Mouse (Mus musculus): ENCODE results near the gene Plekhg1. TPM values are rescaled to one million over a fixed set of nuclear protein-coding genes. Genes with fewer than 3 reads are reported as not detected.

Gene Plekhg1
- polyA plus RNA-seq, 1 experiment = 18.9 TPM

DNA sequence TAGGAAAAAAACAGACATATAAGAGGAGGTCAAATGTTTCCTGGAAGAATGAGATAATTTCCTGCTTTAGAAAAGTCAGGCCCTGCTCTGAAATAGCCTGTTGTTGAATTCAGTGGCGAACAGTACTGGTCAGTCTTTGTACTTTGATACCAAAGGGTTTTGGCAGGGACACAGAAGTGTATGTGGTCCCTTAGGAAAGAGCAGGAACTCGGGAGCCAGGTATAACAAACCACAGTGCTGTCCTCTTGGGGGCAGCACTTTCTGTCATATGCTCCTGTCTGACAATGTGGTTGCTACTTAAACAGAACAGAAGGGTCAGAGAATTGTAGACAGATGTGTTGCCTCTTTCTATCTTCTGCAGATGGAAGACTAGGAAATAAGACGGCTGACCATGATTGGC lies 65.2 kb downstream of the Plekhg1 start:
- TF ChIP-seq CTCF (IDR thresholded peaks at IDR 0.05; ENCODE audit: low read depth, low read length) = peak; percentile 29
- TF ChIP-seq POLR2A (IDR thresholded peaks at IDR 0.05; ENCODE audit: insufficient read depth, low read length) = no peak
- H3K4me3 ChIP-seq (ENCODE audit: low read depth, low read length) = no peak overlapping the region

DNA sequence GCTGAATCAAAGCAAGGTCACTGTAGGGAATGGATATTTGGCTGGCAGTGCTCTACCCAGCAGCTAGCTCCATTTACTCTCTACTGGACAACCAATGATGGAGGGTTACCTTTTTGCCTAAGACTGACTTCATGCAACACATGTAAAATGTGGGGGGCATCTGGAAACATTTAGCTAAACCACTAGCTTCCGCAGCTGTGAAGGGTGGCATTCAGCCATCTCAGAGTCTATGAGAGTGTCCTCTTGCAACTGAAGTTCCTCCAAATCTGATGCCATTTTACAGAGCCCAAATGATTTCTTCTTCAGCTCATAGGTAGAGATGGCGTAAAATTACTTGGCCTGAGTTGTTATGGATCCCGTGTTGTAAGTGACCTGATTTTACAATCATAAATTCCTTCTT lies 67.8 kb downstream of the Plekhg1 start:
- no peaks in the 10 kb centered on the region for H3K36me3 ChIP-seq (ENCODE audit: control insufficient read depth, insufficient read depth, low read length, poor library complexity, severe bottlenecking)
- no peaks in the 10 kb centered on the region for H3K27me3 ChIP-seq (ENCODE audit: control insufficient read depth, insufficient read depth, low read length, poor library complexity, severe bottlenecking)
- H3K4me1 ChIP-seq (ENCODE audit: control insufficient read depth, insufficient read depth, low read length) = no peaks in the 10 kb centered on the region
- no peak for TF ChIP-seq CTCF (IDR thresholded peaks at IDR 0.05; ENCODE audit: low read depth, low read length)
- no peak for TF ChIP-seq EP300 (IDR thresholded peaks at IDR 0.05; ENCODE audit: insufficient read depth, low read depth, low read length)
- TF ChIP-seq POLR2A (IDR thresholded peaks at IDR 0.05; ENCODE audit: insufficient read depth, low read length) = no peak
- no peak overlapping the region for H3K4me3 ChIP-seq (ENCODE audit: low read depth, low read length)
- H3K9ac ChIP-seq (ENCODE audit: low read depth, poor library complexity, severe bottlenecking) = no peak overlapping the region
- H3K9me3 ChIP-seq (replicated peaks; ENCODE audit: control insufficient read depth, insufficient read depth, low read length, poor library complexity, severe bottlenecking) = no peaks in the 10 kb centered on the region
- no peak overlapping the region for H3K27ac ChIP-seq (ENCODE audit: insufficient read depth, low read length)

More for the DNA sequence above, 65.2 kb downstream of the Plekhg1 start:
- Histone ChIP-seq H3K9ac (ENCODE audit: low read depth, poor library complexity, severe bottlenecking) (no peak overlapping the region), H3K9me3 (replicated peaks; ENCODE audit: control insufficient read depth, insufficient read depth, low read length, poor library complexity, severe bottlenecking) (no peaks in the 10 kb centered on the region), H3K27me3 (ENCODE audit: control insufficient read depth, insufficient read depth, low read length, poor library complexity, severe bottlenecking) (no peaks in the 10 kb centered on the region), H3K4me1 (ENCODE audit: control insufficient read depth, insufficient read depth, low read length) (no peaks in the 10 kb centered on the region), H3K27ac (ENCODE audit: insufficient read depth, low read length) (no peak overlapping the region), H3K36me3 (ENCODE audit: control insufficient read depth, insufficient read depth, low read length, poor library complexity, severe bottlenecking) (no peaks in the 10 kb centered on the region)

DNA sequence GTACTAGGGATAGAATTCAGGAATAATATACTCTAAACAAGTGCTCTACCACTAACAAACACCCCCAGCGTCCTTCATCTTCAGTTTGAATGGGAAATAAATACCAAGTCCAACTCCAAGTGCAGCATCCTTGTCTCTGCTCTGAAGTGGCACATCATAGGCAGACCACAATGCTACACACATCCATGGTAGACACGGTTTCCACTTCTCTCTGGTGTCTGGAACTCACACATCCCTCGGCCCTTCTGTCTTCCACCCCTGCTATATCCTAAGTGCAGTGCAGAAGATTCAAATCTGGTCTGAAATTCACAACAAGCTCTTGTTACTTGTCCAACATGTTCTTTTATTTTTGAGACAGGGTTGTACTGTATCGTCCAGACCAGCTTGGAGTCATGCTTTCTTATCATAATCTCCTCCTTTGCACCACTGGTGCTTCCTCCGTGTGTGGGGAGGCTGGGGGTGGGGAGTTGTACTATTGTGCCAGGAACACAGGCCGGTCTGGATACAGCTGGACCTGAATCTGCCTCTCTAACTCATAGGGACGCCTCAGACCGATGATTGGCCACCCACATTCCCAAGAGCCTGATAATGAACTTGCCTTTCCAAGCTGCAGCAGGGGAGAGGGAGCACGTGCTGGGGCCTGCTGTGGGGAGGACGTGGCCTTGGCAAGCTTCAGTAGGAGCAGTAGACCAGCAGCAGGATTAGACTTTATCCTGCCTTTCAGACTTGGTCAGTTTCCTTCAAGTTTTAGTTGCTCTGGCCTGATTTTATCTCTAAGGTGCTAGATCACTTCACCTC lies 70.5 kb downstream of the Plekhg1 start:
- no peaks in the 10 kb centered on the region for H3K9me3 ChIP-seq (replicated peaks; ENCODE audit: control insufficient read depth, insufficient read depth, low read length, poor library complexity, severe bottlenecking)
- no peak overlapping the region for H3K9ac ChIP-seq (ENCODE audit: low read depth, poor library complexity, severe bottlenecking)
- H3K36me3 ChIP-seq (ENCODE audit: control insufficient read depth, insufficient read depth, low read length, poor library complexity, severe bottlenecking) = no peaks in the 10 kb centered on the region
- TF ChIP-seq CTCF (IDR thresholded peaks at IDR 0.05; ENCODE audit: low read depth, low read length) (no peak), POLR2A (IDR thresholded peaks at IDR 0.05; ENCODE audit: insufficient read depth, low read length) (no peak), EP300 (IDR thresholded peaks at IDR 0.05; ENCODE audit: insufficient read depth, low read depth, low read length) (no peak)
- H3K27me3 ChIP-seq (ENCODE audit: control insufficient read depth, insufficient read depth, low read length, poor library complexity, severe bottlenecking) = no peaks in the 10 kb centered on the region
- no peak overlapping the region for H3K27ac ChIP-seq (ENCODE audit: insufficient read depth, low read length)
- H3K4me1 ChIP-seq (ENCODE audit: control insufficient read depth, insufficient read depth, low read length) = no peaks in the 10 kb centered on the region
- no peak overlapping the region for H3K4me3 ChIP-seq (ENCODE audit: low read depth, low read length)

- no peaks in the 10 kb centered on the region for H3K27me3 ChIP-seq (ENCODE audit: control insufficient read depth, insufficient read depth, low read length, poor library complexity, severe bottlenecking)
- H3K9ac ChIP-seq (ENCODE audit: low read depth, poor library complexity, severe bottlenecking) = no peak overlapping the region
- H3K9me3 ChIP-seq (replicated peaks; ENCODE audit: control insufficient read depth, insufficient read depth, low read length, poor library complexity, severe bottlenecking) = no peaks in the 10 kb centered on the region
- H3K4me3 ChIP-seq (ENCODE audit: low read depth, low read length) = no peak overlapping the region
- no peak overlapping the region for H3K27ac ChIP-seq (ENCODE audit: insufficient read depth, low read length)
- TF ChIP-seq EP300 (IDR thresholded peaks at IDR 0.05; ENCODE audit: insufficient read depth, low read depth, low read length) (no peak), CTCF (IDR thresholded peaks at IDR 0.05; ENCODE audit: low read depth, low read length) (no peak)
- H3K36me3 ChIP-seq (ENCODE audit: control insufficient read depth, insufficient read depth, low read length, poor library complexity, severe bottlenecking) = no peaks in the 10 kb centered on the region
- H3K4me1 ChIP-seq (ENCODE audit: control insufficient read depth, insufficient read depth, low read length) = no peaks in the 10 kb centered on the region
Measured at GRCm38 (mm10) chr10:3818940-3819701, 79.0 kb downstream of the Plekhg1 start.

- Histone ChIP-seq H3K4me3 (ENCODE audit: low read depth, low read length) (no peak overlapping the region), H3K9me3 (replicated peaks; ENCODE audit: control insufficient read depth, insufficient read depth, low read length, poor library complexity, severe bottlenecking) (no peaks in the 10 kb centered on the region), H3K36me3 (ENCODE audit: control insufficient read depth, insufficient read depth, low read length, poor library complexity, severe bottlenecking) (no peaks in the 10 kb centered on the region), H3K27ac (ENCODE audit: insufficient read depth, low read length) (no peak overlapping the region), H3K9ac (ENCODE audit: low read depth, poor library complexity, severe bottlenecking) (no peak overlapping the region), H3K4me1 (ENCODE audit: control insufficient read depth, insufficient read depth, low read length) (no peaks in the 10 kb centered on the region), H3K27me3 (ENCODE audit: control insufficient read depth, insufficient read depth, low read length, poor library complexity, severe bottlenecking) (no peaks in the 10 kb centered on the region)
- TF ChIP-seq POLR2A (IDR thresholded peaks at IDR 0.05; ENCODE audit: insufficient read depth, low read length) = no peak
- no peak for TF ChIP-seq CTCF (IDR thresholded peaks at IDR 0.05; ENCODE audit: low read depth, low read length)
- TF ChIP-seq EP300 (IDR thresholded peaks at IDR 0.05; ENCODE audit: insufficient read depth, low read depth, low read length) = no peak
Measured at GRCm38 (mm10) chr10:3823826-3824225, 83.7 kb downstream of the Plekhg1 start.

- no peak overlapping the region for H3K27ac ChIP-seq (ENCODE audit: insufficient read depth, low read length)
- no peaks in the 10 kb centered on the region for H3K27me3 ChIP-seq (ENCODE audit: control insufficient read depth, insufficient read depth, low read length, poor library complexity, severe bottlenecking)
- no peak overlapping the region for H3K9ac ChIP-seq (ENCODE audit: low read depth, poor library complexity, severe bottlenecking)
- no peaks in the 10 kb centered on the region for H3K4me1 ChIP-seq (ENCODE audit: control insufficient read depth, insufficient read depth, low read length)
- no peak overlapping the region for H3K4me3 ChIP-seq (ENCODE audit: low read depth, low read length)
- no peaks in the 10 kb centered on the region for H3K9me3 ChIP-seq (replicated peaks; ENCODE audit: control insufficient read depth, insufficient read depth, low read length, poor library complexity, severe bottlenecking)
- no peaks in the 10 kb centered on the region for H3K36me3 ChIP-seq (ENCODE audit: control insufficient read depth, insufficient read depth, low read length, poor library complexity, severe bottlenecking)
- TF ChIP-seq EP300 (IDR thresholded peaks at IDR 0.05; ENCODE audit: insufficient read depth, low read depth, low read length) (no peak), POLR2A (IDR thresholded peaks at IDR 0.05; ENCODE audit: insufficient read depth, low read length) (no peak), CTCF (IDR thresholded peaks at IDR 0.05; ENCODE audit: low read depth, low read length) (no peak)
Measured at GRCm38 (mm10) chr10:3826043-3826442, 85.9 kb downstream of the Plekhg1 start.

Data from ES-Bruce4 (cell line).